Mouse (Mus musculus) cerebellum, adult 2 months (tissue): ENCODE measurements around the gene B4galt3.

Experiments used
- CTCF ChIP-seq: fragments of 200-500 bp; IDR thresholded peaks from 2 replicates; pipeline ENCODE4 v1.5.1; 2011; ENCODE audit warnings: low read depth, mild to moderate bottlenecking, control low read depth, low read length, moderate library complexity, borderline replicate concordance; ENCODE audit not compliant: insufficient read depth
- POLR2A ChIP-seq: fragments of 200-500 bp; IDR thresholded peaks from 2 replicates; pipeline ENCODE4 v1.6.1; 2011; ENCODE audit warnings: low read length, control low read depth, borderline replicate concordance; ENCODE audit not compliant: insufficient read depth

- peak; percentile 69 for TF ChIP-seq CTCF
- TF ChIP-seq POLR2A = no peak
Measured at GRCm38 (mm10) chr1:171238463-171238862, 31.7 kb upstream of the B4galt3 start.
